Mouse (Mus musculus): ENCODE results near the gene Trim52.

GRCm38 (mm10) chr14:106105980-106106379 is at the start of gene Trim52:
- TF ChIP-seq CTCF (IDR thresholded peaks at IDR 0.05; ENCODE audit: insufficient read depth, low read length): no peak
- TF ChIP-seq POLR2A (IDR thresholded peaks at IDR 0.05; ENCODE audit: borderline replicate concordance, extremely low read depth, low read depth, low read length): no peak

Measured in lung, adult 2 months (tissue).